Mouse (Mus musculus): Measurements from ENCODE around the gene Gm5072. TPM values are rescaled to one million over a fixed set of nuclear protein-coding genes. Genes with fewer than 3 reads are reported as not detected.
"Not testable (repeated sequence)": the region's sequence is repeated elsewhere in the genome, so short reads cannot be mapped to it uniquely, and the experiment has no call there.

The Gm5072 gene
- total RNA-seq (2012; rRNA removed), result not detected in 2 replicates

- DNase-seq (ENCODE audit: low read depth, low spot score); H3K9ac ChIP-seq (ENCODE audit: insufficient read depth, low read depth, low read length, poor library complexity, severe bottlenecking); H3K27ac ChIP-seq (ENCODE audit: insufficient read depth, low read depth, low read length, poor library complexity, severe bottlenecking); in situ Hi-C loops (cut with MboI; ENCODE audit: low sequenced_read_pairs in 2 of 2, unreplicated experiment in 2 of 2); H3K4me1 ChIP-seq (ENCODE audit: control insufficient read depth in 2 of 2, insufficient read depth in 2 of 2, low read length in 2 of 2, poor library complexity in 1 of 2); H3K9me3 ChIP-seq (ENCODE audit: control insufficient read depth, insufficient read depth, low read depth, low read length); H3K36me3 ChIP-seq (ENCODE audit: control insufficient read depth, insufficient read depth, low read length, poor library complexity, severe bottlenecking); H3K4me3 ChIP-seq (ENCODE audit: insufficient read depth in 1 of 2, low read depth in 1 of 2, low read length in 2 of 2, poor library complexity in 1 of 2, severe bottlenecking in 1 of 2): not testable (repeated sequence)
Observed at GRCm38 (mm10) chrX:91392200-91392599, at the start of gene Gm5072. TSS of gene Gm5072 (plus strand) at chrX:91392500.

Other genes starting within 250 kb of the Gm5072 start
- gene Mageb2, start 60.8 kb upstream of the Gm5072 start, total RNA-seq (2012; rRNA removed), result not detected in 2 replicates
- not detected in 2 replicates for gene Gm8914, start 87.6 kb downstream of the Gm5072 start, total RNA-seq (2012; rRNA removed)
- gene 1700084M14Rik, start 183.4 kb downstream of the Gm5072 start, total RNA-seq (2012; rRNA removed), result not detected in 2 replicates
- gene Gm14781, start 239.7 kb downstream of the Gm5072 start, total RNA-seq (2012; rRNA removed), result not detected in 2 replicates